Mouse (Mus musculus): ENCODE data around the gene Ptprd.

DNA sequence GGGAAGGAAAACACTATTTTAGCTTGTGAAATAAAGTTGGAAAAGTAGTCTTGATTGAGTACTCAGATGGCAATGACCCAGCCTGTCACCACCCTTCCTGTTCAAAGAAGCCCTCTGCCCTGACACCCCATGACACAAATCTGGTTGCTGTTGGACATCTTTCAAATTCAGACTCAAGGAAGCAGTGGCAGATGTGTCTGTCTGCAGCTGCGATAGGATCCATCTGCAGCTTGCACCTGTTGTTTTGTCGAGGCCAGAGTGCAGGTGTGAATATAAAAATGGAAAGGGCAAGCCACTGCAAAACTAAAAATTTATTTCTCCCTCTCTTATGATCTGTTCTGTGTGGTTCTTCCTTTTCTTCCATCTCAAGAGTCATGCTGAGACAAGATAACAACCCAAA, 978.5 kb downstream of the Ptprd start:
- TF ChIP-seq CTCF (IDR thresholded peaks at IDR 0.05; ENCODE audit: low read depth, low read length), result no peak
- no peak for TF ChIP-seq GATA1 (IDR thresholded peaks at IDR 0.05; ENCODE audit: borderline replicate concordance, low read length)

All from G1E (cell line).